Mouse (Mus musculus): ENCODE measurements at regions not wholly inside any gene's neighbourhood (a gene's known extent, or its start where the extent isn't known, plus 50 kb on each side); places are given as distances from the start of the nearest gene placed in this dataset.

GRCm38 (mm10) chr11:57426046-57426805 is 92.2 kb downstream of the Fam114a2 start:
- TF ChIP-seq E2F4 (IDR thresholded peaks at IDR 0.05; ENCODE audit: borderline replicate concordance, low read depth, low read length) (no peak), ZKSCAN1 (IDR thresholded peaks at IDR 0.05; ENCODE audit: low read depth, low read length) (no peak), MYC (IDR thresholded peaks at IDR 0.05; ENCODE audit: low read depth, low read length) (no peak), ZNF384 (IDR thresholded peaks at IDR 0.05; ENCODE audit: low read depth, low read length) (no peak), NRF1 (IDR thresholded peaks at IDR 0.05; ENCODE audit: insufficient read depth, low read depth, low read length, poor library complexity, severe bottlenecking) (no peak), MAFK (IDR thresholded peaks at IDR 0.05; ENCODE audit: borderline replicate concordance, low read depth, low read length) (no peak), POLR2A (IDR thresholded peaks at IDR 0.05; ENCODE audit: control insufficient read depth in 1 of 2, insufficient read depth in 1 of 2, low read depth in 1 of 2, low read length in 2 of 2, poor library complexity in 1 of 2) (no peak)
